Mouse (Mus musculus): ENCODE measurements around the gene Cldn5. TPM values are rescaled to one million over a fixed set of nuclear protein-coding genes. Genes with fewer than 3 reads are reported as not detected.

The Cldn5 gene
- polyA plus RNA-seq, 1 experiment = 0.35 TPM

GRCm38 (mm10) chr16:18775621-18776555, 759 bp upstream of the Cldn5 start:
- TF ChIP-seq POLR2AphosphoS2 (IDR thresholded peaks at IDR 0.05; ENCODE audit: insufficient read length, low read depth) = no peak
- no peak for TF ChIP-seq MYOG (IDR thresholded peaks at IDR 0.05; ENCODE audit: control insufficient read depth in 1 of 3, insufficient read depth in 1 of 3, insufficient read length in 2 of 3, low read depth in 2 of 3)
- TF ChIP-seq REST (IDR thresholded peaks at IDR 0.05; ENCODE audit: insufficient read depth, insufficient read length) = no peak
- TF ChIP-seq TCF3 (IDR thresholded peaks at IDR 0.05; ENCODE audit: insufficient read length, low read depth) = no peak
- no peak for TF ChIP-seq SRF (IDR thresholded peaks at IDR 0.05; ENCODE audit: control insufficient read depth, insufficient read length, low read depth)
- no peak for TF ChIP-seq TCF12 (IDR thresholded peaks at IDR 0.05; ENCODE audit: insufficient read depth, poor library complexity, severe bottlenecking)
- no peak for TF ChIP-seq MYOD1 (IDR thresholded peaks at IDR 0.05; ENCODE audit: control insufficient read depth in 1 of 3, insufficient read length in 2 of 3, low read depth in 2 of 3)
- TF ChIP-seq E2F4 (IDR thresholded peaks at IDR 0.05; ENCODE audit: insufficient read depth) = no peak
- no peak for TF ChIP-seq MAX (IDR thresholded peaks at IDR 0.05; ENCODE audit: low read depth)
- TF ChIP-seq USF1 (IDR thresholded peaks at IDR 0.05; ENCODE audit: low read depth) = no peak
- TF ChIP-seq CEBPB (IDR thresholded peaks at IDR 0.05; ENCODE audit: insufficient read depth, poor library complexity, severe bottlenecking) = no peak
- TF ChIP-seq POLR2A (IDR thresholded peaks at IDR 0.05; ENCODE audit: insufficient read length, low read depth) = no peak
- Histone ChIP-seq H3ac (ENCODE audit: control insufficient read depth, insufficient read length) (no peak overlapping the region), H3K27me3 (ENCODE audit: control insufficient read depth, insufficient read depth, insufficient read length) (no peaks in the 10 kb centered on the region), H3K36me3 (ENCODE audit: control insufficient read depth, insufficient read depth) (no peaks in the 10 kb centered on the region), H3K4me3 (no peak overlapping the region), H3K4me2 (ENCODE audit: low read depth) (no peak overlapping the region), H3K79me2 (ENCODE audit: control insufficient read depth, insufficient read depth) (no peaks in the 10 kb centered on the region)

- H3K4me3 ChIP-seq = no peak overlapping the region
Observed at GRCm38 (mm10) chr16:18777101-18778080, 744 bp downstream of the Cldn5 start.

GRCm38 (mm10) chr16:18778461-18778860, 1.8 kb downstream of the Cldn5 start:
- H3K27me3 ChIP-seq (ENCODE audit: control insufficient read depth, insufficient read depth, insufficient read length) = no peaks in the 10 kb centered on the region
- TF ChIP-seq SRF (IDR thresholded peaks at IDR 0.05; ENCODE audit: control insufficient read depth, insufficient read length, low read depth) (no peak), MYOG (IDR thresholded peaks at IDR 0.05; ENCODE audit: control insufficient read depth in 1 of 3, insufficient read depth in 1 of 3, insufficient read length in 2 of 3, low read depth in 2 of 3) (peak in 2 of 3 experiments; percentile 15 to 72), MYOD1 (IDR thresholded peaks at IDR 0.05; ENCODE audit: control insufficient read depth in 1 of 3, insufficient read length in 2 of 3, low read depth in 2 of 3) (peak in 2 of 3 experiments; percentile 31 to 83)

More at GRCm38 (mm10) chr16:18777101-18778080, 744 bp downstream of the Cldn5 start:
- no peak for TF ChIP-seq E2F4 (IDR thresholded peaks at IDR 0.05; ENCODE audit: insufficient read depth)
- no peak for TF ChIP-seq POLR2AphosphoS2 (IDR thresholded peaks at IDR 0.05; ENCODE audit: insufficient read length, low read depth)
- no peak for TF ChIP-seq USF1 (IDR thresholded peaks at IDR 0.05; ENCODE audit: low read depth)
- no peak for TF ChIP-seq TCF3 (IDR thresholded peaks at IDR 0.05; ENCODE audit: insufficient read length, low read depth)
- TF ChIP-seq POLR2A (IDR thresholded peaks at IDR 0.05; ENCODE audit: insufficient read length, low read depth) = no peak
- TF ChIP-seq MAX (IDR thresholded peaks at IDR 0.05; ENCODE audit: low read depth) = no peak
- TF ChIP-seq MYOD1 (IDR thresholded peaks at IDR 0.05; ENCODE audit: control insufficient read depth in 1 of 3, insufficient read length in 2 of 3, low read depth in 2 of 3) = no peak
- TF ChIP-seq MYOG (IDR thresholded peaks at IDR 0.05; ENCODE audit: control insufficient read depth in 1 of 3, insufficient read depth in 1 of 3, insufficient read length in 2 of 3, low read depth in 2 of 3) = no peak
- no peak for TF ChIP-seq SRF (IDR thresholded peaks at IDR 0.05; ENCODE audit: control insufficient read depth, insufficient read length, low read depth)
- H3K4me2 ChIP-seq (ENCODE audit: low read depth) = no peak overlapping the region
- no peaks in the 10 kb centered on the region for H3K27me3 ChIP-seq (ENCODE audit: control insufficient read depth, insufficient read depth, insufficient read length)
- H3ac ChIP-seq (ENCODE audit: control insufficient read depth, insufficient read length) = no peak overlapping the region
- no peaks in the 10 kb centered on the region for H3K36me3 ChIP-seq (ENCODE audit: control insufficient read depth, insufficient read depth)
- H3K79me2 ChIP-seq (ENCODE audit: control insufficient read depth, insufficient read depth) = no peaks in the 10 kb centered on the region

GRCm38 (mm10) chr16:18781810-18782209, 5.2 kb downstream of the Cldn5 start:
- Histone ChIP-seq H3K4me3 (no peak overlapping the region), H3K27me3 (ENCODE audit: control insufficient read depth, insufficient read depth, insufficient read length) (no peaks in the 10 kb centered on the region), H3K36me3 (ENCODE audit: control insufficient read depth, insufficient read depth) (no peaks in the 10 kb centered on the region), H3K79me2 (ENCODE audit: control insufficient read depth, insufficient read depth) (no peaks in the 10 kb centered on the region), H3K4me2 (ENCODE audit: low read depth) (no peak overlapping the region), H3ac (ENCODE audit: control insufficient read depth, insufficient read length) (no peak overlapping the region)
- TF ChIP-seq CEBPB (IDR thresholded peaks at IDR 0.05; ENCODE audit: insufficient read depth, poor library complexity, severe bottlenecking) (no peak), POLR2AphosphoS2 (IDR thresholded peaks at IDR 0.05; ENCODE audit: insufficient read length, low read depth) (no peak), TCF12 (IDR thresholded peaks at IDR 0.05; ENCODE audit: insufficient read depth, poor library complexity, severe bottlenecking) (no peak), MAX (IDR thresholded peaks at IDR 0.05; ENCODE audit: low read depth) (no peak), REST (IDR thresholded peaks at IDR 0.05; ENCODE audit: insufficient read depth, insufficient read length) (no peak), SRF (IDR thresholded peaks at IDR 0.05; ENCODE audit: control insufficient read depth, insufficient read length, low read depth) (no peak), MYOD1 (IDR thresholded peaks at IDR 0.05; ENCODE audit: control insufficient read depth in 1 of 3, insufficient read length in 2 of 3, low read depth in 2 of 3) (no peak), USF1 (IDR thresholded peaks at IDR 0.05; ENCODE audit: low read depth) (no peak), MYOG (IDR thresholded peaks at IDR 0.05; ENCODE audit: control insufficient read depth in 1 of 3, insufficient read depth in 1 of 3, insufficient read length in 2 of 3, low read depth in 2 of 3) (no peak), TCF3 (IDR thresholded peaks at IDR 0.05; ENCODE audit: insufficient read length, low read depth) (no peak), POLR2A (IDR thresholded peaks at IDR 0.05; ENCODE audit: insufficient read length, low read depth) (no peak), E2F4 (IDR thresholded peaks at IDR 0.05; ENCODE audit: insufficient read depth) (no peak)

More at GRCm38 (mm10) chr16:18778461-18778860, 1.8 kb downstream of the Cldn5 start:
- Histone ChIP-seq H3K4me3 (no peak overlapping the region), H3ac (ENCODE audit: control insufficient read depth, insufficient read length) (no peak overlapping the region), H3K36me3 (ENCODE audit: control insufficient read depth, insufficient read depth) (no peaks in the 10 kb centered on the region), H3K79me2 (ENCODE audit: control insufficient read depth, insufficient read depth) (no peaks in the 10 kb centered on the region), H3K4me2 (ENCODE audit: low read depth) (no peak overlapping the region)
